Mouse (Mus musculus) lung, postnatal 25 days (tissue): ENCODE data around the gene Pdk3.

Experiments
- DNase-seq: peaks from one replicate; pipeline ENCODE4 v3.0.0; 2022; ENCODE audit warnings: low spot score

Pdk3 gene

DNA sequence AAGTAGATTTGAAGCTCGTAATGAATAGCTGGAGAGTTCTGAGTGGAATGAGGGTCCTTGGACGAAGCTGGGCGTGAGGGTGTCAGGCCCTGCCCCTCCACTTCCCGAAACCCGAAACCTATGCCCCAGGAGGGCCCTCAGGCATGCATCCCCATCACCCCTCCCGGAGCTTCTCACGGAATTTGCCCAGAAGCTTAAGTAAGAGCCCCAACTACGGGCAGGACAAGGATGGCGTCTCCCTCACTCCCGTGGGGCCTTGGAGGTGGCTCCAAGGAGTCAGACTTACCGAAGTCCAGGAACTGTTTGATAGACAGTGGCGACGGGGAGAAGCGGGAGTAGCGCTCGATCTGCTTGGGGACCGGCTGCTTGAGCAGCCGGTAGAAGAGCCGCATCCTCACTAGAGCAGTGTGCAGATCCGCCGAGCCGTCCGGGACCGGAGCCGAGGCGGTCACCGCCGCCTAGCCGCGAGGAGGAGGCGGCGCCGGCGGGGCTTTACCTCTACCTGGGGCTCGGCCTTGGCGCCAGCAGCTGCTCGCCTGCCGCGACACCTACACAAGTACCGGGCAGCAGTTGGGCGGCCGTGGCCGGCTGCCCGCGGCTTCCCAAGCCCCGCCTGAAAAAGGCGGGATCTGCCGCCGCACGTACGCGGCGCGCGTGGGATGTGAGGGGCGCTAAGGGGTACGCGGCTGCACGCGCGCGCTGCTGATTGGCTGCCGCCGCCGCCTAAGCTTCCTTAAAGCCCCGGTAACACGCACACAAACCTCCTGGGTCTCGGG is at the start of gene Pdk3:
TSS of gene Pdk3 (minus strand) at position 641 of the 776 bp plus-strand sequence.
- DNase-seq, result peak; percentile 77

DNA sequence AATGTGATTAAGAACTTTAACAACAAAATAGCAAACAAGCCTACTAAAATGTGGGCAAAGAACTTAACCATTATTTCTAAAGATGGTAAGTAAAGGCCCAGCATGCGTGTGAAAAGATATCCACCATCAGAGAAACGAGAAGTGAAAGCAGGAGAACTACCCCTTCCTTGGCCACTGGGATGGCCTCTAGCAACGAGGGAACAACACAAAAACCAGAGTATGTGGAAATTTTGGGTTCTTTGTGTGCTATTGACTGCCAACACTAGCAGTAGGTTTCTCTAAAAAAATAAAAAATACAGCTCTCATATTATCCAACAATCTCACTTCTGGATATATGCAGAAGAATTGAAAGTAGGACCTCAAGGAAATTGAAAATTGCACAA is 45.6 kb upstream of the Pdk3 start:
- DNase-seq, result peak; percentile 3

DNA sequence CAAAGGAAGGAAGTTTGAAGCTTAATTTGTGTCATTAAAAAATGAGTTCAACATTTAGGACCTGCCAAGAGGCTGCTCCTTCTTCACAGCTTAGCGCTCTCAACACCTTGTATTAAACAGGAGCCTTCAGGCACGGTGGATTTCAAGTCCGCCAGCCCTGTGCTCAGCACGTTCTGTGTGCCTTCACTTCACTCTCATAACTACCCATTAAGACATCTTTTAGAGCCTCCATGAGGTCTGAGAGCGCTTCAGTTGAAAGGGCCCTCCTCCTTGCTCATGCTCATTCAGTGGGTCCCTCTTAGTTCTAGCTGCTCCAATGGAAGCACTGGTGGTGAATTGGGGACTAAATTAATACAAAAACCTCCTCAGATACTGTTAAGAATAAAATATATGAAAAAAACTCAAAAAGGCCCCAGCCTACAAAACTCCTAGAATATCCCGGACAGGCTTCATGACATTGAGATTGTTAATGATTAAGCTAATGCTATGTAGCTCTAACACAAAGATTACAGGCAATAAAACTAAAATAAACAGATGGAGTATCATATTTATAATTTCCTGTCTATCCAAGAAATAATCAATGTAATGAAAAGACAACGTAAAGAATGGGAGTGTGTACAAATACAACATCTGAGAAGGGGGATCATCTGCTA is 45.1 kb upstream of the Pdk3 start:
- DNase-seq, result no peak

DNA sequence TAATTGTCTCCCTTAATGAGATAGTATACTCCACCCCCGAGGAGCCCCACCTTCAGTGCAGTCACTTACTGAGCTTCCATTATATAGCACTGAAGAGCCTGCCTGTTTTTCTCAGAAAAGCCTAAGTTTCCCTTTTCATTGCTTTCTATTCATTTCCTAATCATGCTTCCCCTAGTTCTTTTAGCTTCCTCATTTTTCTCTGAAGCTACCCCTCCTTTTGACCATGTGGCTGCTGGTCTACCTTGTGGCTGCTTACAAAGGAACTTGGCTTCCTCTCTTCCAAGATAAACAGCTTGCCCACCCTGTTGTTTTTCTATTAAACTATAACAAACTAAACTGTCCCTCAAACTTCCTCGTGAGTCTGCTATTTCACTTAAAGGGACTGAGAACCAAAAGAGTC is 31.4 kb upstream of the Pdk3 start:
- peak; percentile 1 for DNase-seq

DNA sequence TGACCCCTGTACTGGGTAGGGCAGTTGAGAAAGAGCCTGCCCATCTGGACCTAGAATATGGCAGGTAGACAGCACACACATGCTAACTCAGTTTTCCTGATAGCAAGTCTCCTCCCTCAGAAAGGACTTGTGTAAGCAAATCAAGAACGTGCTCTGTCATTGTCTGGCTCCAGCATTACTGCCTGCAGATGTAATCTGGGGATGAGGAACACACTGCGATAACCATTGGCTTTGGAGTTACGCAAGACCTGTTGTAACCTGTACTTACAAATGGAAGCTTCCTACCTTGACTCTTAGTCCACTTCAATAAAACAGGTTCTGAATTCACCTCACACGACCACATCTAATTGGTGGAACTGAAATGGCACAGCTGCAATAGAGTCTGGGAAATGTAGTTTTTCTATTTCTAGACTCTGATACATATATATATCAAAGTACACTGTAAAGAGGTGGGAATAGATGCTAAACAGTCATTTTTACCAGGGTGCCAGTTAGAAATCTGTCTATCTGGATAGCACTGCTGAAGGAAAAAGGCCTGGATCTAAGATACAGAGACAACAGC is 30.6 kb upstream of the Pdk3 start:
- DNase-seq, result peak; percentile 8

DNA sequence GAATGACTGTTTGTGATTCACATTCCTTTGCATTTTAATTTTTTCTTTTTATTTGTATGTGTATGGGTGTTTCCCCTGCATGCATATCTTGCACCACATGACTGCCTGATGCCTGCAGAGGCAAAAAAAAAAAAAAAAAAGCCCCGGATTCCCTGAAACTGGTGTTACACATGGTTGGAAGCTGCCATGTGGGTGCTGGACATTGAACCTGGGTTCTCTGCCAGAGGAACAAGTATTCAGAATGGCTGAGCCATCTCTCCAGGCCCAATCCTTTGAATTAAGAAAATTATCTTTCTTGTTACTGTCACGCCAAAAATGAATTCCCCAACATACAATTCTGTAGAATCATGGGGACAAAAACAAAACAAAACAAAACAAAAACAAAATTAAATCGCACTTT is 25.8 kb upstream of the Pdk3 start:
- DNase-seq, result no peak

DNA sequence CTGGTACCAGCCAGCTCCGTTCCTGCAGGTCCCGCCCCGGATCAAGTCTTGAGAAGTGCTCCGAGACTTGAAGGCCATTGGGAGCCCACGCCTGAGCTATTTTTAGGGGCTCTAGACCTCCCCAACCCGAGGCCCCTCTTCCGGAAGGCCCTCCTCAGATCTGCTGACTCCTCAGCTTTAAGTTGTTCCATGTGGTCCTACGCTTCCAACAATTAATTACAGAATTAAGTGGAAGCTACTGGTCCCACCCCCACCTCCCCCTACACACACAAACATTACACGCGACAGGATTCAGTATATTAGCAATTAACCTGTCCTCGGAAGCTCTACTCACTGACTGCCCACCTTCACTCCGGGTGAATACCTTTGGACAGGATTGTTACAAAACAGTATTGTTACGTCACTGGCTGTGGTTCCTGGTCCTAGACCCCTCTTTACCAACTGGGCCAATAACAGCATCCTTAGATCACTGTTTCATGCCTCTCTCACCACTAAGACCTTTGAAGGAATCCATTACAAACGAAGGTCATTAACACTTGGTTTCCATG is 410 bp upstream of the Pdk3 start:
- no peak for DNase-seq

DNA sequence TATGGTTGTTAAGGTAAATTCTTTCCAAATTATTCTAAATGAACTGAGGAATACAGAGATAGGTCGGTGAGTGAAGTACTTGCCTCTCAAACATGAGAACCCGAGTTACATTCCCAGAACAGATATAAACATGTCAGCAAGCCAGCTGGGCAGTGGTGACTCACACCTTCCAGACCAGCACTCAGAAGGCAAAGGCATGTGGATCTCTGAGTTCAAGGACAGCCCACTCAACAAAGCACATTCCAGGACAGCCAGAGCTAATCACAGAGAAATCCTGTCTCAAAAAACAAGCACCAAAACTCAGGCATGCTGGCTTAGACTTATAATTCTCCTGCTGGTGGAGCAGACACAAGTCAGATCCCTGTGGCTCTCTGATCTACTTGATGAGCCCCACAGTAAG is 6.2 kb downstream of the Pdk3 start:
- DNase-seq, result no peak

DNA sequence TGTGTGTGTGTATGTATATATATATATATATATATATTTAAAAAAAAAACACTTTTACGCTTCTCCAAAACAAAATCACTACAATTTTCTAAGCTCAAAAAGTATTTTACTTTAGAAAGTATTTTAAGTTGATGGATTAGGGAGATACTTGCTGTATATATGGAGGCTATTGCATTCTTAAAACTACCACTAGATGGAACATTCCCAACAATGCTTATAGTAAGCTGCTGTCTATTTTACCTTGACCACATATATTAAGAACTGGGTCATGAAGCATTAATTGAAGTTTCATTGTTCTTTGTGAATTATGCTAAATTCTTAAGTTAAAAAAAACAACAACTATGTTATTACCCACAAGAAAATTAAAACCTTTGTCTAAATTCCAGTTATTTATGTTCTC is 24.0 kb downstream of the Pdk3 start:
- DNase-seq, result no peak

DNA sequence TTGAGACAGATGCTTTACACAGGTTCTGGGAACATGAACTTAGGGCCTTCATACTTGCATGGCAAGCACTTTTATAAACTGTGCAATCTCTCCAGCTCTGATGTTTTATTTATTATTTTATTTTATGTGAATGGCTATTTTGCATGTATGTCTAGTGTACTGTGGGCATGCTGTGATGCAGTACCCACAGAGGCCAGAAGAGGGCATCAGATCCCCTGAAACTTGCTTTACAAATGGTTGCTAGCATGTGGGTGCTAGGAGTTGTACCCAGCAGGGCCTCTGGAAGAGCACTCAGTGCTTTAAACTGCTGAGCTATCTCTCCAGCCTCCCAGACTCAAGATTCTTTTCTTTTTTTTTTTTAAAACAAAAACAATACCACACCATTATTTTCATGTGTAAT is 38.8 kb downstream of the Pdk3 start:
- DNase-seq, result peak; percentile 27

DNA sequence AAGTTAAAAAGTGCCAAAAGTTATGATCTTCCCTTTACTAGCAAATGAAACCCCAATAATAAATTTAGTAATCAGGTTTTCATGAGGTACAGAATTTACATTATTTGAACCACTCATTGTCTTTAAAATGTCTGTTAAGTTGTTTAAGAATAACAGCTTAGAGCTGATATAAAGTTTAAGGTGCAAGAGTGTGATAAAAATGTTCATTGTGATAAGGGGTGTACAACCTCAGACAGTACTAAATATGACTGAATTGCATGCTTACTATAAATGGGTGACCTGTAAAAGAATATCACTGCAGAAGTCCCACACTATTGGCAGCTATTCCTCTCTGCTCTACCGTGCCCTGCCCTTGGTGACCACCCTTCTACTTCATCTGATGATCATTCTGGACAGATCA is 42.4 kb downstream of the Pdk3 start:
- DNase-seq, result no peak

DNA sequence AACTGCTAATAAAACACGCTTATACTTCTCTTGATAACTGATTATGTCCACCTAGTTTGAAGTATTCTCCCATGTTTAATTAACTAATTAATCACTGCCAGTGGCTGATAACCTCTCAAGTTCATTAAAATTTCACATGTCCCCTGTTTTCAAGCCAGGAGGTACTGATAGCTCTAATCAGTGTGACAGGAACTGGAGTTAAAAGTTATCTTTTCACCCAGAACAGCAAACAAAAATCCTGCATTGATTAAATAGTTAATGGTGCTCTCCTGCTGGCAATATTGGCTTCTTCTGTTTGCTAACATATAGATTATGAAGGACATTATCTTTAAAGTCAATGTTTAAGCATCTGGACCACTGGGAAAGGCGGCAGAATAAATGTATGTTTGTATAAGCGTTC is 71.2 kb downstream of the Pdk3 start:
- no peak for DNase-seq

DNA sequence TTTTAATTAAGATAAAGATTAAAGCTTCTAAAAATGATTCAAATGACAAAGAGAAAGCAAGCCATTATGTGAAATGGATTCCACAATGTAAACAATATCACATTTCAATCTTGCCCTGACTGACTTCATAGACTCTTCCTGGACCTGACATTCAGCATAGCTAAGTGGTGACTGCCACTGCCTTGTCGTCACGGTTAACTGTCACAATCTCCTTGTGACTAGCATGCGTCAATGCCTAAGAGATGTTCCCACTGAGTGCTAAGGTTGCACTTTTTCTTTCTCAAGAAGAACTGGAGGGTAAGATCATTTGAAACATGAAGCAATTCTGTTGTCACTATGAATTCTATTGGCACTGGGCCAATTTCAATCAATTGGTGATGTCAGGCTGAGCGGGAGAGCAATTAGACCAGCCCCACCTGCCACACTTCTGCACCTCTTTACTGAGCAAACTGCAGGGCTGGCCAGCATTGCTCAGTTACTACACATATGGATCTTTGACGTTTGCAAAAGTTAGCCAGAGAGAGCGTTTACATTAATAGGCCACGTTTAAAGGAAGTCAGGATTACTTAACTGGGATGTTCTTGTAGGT is 75.0 kb downstream of the Pdk3 start:
- DNase-seq, result no peak

DNA sequence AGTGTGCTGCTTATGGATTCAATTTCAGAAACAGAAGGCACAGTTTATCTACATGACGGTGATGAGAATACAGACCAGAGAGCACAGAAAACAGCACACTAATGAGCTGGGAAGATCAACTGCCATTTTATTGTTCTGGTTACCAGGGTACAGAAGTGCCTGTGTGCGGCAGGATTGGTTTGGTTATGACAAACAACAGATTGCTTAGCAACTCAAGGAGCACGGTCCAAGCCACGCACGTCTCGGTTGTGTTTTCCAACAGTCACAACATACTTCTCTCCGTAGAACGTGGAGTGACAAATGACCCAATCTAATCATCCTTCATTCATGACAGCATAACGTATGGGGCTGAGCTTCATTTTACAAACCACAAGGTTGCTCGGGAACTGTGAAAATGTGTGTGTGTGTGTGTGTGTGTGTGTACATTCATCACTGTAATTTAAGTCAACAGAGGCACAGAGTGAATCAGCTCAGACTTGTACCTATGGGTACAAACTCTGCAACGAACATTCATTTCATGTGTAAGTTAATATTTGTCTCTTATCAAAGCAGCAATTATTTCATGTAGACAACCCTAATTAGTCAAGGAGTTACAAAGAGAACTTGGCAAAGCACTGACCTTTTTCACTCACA is 76.7 kb downstream of the Pdk3 start:
- no peak for DNase-seq

DNA sequence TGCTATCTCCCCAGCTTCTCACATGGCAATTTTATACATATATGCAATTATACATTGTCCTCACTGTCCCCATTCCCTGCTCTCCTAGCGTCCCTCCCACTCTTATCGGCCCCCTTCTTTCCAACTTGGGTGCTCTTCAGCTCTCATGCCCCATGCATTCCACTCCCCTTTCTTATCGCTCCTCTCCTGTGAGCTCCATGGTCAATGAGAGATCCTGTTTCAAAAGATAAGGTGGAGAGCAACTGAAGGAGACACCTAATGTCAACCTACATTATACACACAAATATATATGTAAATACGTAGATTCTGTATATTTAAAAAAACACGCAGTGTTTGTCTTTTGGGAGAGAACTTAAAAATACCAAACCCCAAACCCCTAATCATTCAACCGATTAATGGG is 81.4 kb downstream of the Pdk3 start:
- no peak for DNase-seq

DNA sequence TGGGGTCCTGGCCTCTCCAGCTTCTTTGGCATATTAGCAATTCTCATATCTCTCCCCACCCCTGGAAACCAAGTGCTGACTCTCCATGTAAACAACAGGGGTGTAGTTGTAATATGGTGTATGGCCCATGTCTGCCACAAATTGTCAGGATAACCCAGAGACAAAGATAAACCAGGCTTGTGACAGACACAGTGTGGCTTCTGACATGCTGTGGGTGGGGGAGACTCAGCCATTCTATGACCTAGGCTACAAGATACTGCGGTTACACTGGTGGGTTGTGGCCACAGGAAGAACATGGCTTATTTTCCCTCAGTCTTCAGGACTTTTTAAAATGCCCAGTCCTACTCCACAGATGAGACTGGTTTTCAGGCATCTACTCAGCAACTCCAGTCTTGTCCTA is 82.8 kb downstream of the Pdk3 start:
- no peak for DNase-seq

DNA sequence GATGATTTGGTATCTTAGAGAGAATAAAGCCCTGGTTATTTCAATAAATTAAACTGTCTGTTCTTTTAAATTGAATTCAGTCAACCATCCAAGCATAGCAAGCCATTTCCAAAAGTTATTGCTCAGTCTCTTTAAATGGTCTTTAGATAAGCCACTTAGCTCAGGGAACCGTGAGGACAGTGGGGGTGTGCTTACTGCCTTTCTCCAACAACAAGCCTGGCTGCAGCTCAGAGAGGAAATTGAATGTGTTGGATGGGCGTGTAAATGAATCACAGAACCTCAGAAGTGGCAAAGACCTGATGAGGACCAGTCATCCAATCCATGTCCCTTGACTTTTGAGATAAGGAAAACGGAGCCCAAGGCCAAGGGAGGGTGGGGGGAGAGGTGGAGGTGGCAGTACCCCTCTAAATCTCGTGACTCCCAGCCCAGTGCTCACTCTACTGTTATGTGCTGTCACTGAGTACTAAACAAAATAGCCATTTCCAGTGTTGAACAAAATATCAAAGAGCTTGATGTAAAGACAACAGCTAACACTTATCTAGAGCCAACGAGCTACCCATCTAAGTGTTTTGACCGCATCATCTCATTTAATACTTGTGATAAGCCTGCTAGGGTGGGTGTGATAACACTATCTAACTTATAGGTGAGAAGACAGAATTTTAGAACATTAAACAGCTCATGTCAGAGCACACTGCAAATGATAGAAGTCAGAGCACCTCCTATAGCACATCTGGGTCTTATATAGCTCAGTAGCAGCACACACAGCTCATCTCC is 98.8 kb downstream of the Pdk3 start:
- DNase-seq, result no peak

DNA sequence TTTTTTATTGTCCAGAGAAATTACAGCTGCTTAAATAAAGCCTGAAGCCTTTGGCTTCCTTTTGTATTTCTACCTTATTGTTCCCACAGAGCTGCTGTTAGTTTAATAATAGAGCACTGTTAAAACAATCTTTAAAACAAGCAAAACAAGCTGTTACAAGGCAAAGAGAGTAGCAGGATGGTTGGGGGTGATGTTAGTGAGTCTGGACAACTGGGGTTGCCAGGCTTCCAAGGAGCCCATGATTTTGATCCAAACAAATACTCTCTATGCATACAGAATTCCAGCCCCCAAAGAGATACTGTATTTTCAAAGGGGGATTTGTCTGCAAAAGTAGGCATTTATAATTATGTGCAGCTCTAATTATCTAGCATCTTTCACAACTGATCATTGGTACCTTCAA is 99.6 kb downstream of the Pdk3 start:
- DNase-seq, result no peak

DNA sequence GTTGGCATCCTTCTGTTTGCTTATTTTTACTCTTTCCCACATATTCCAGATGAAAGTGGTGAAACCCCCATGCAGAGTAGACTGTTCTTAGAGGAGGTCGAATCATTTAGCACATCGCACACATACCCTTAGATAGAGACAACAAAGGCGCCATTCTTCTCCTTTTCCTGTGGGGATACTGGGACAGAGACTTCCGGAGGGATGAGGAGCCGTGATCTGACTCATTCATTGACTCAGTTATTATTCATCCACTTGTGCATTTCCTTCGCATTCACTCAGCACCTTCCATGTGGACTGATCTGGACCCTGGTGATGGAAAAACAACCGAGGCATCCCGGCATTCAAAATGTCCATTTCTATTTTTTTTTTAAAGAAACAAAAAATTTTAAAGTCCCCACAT is 101.1 kb downstream of the Pdk3 start:
- DNase-seq, result no peak

DNA sequence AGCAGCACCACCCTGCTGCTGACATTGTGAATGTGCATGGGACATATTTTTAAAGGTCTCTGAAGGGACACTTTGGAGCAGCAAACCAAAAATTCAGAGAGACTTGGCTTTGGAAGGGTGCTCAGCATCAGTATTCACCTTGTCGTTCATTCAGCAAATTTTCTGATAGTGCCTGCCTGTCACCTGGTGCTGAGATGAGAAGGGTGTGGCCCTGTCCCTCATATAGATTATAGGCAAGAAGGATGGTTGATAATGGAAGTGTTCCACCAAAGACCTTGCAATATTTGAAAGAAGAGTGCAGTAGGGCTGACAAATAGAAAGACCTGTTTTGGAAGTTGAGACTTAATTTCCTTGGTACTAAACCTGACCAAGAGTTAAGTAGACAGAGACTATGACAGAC is 102.5 kb downstream of the Pdk3 start:
- no peak for DNase-seq
